ENCODE assay signal across 16 mouse cellular contexts in the genomic region with DNA sequence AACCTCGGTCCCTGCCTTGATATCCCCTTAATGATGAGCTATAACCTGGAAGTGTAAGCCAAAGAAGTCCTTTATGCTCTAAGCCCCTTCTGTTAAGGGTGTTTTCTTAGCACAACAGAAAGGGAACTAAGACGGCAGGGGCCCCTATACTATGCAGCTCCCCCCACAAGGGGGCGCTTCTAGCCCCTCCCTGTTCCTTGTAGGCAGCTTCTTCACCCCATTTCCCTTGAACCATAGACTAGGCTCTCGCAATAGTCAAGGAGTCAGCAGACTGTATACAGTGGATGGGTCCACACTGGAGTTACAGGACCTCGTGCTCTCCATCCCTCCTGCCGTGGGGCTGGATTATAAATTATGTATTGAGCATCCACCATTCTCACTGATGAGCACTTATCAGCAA.
DNase-seq lines count a peak whose midpoint lies in the region; ATAC-seq and TF ChIP-seq lines count a peak whose summit lies in the region.
"Had no signal": no experiment of that assay in that cellular context is flagged by ENCODE, and none has a peak within 500 bp of the region (broad histone marks: within the 10 kb centered on the region; RNA-seq: fewer than 3 reads in every experiment).

No protein-coding gene starts in this region.

- no peak overlapping the region for H3K9ac ChIP-seq in heart, embryonic 12.5 days
- no peak overlapping the region for H3K9ac ChIP-seq in lung, embryonic 14.5 days
- H3K9ac ChIP-seq: embryonic facial prominence, embryonic 13.5 days; limb, embryonic 12.5 days had no signal

- H3K36me3 ChIP-seq in heart, embryonic 12.5 days, result no peaks in the 10 kb centered on the region
- H3K36me3 ChIP-seq in lung, embryonic 14.5 days (ENCODE audit: insufficient read depth), result no peaks in the 10 kb centered on the region
- no peaks in the 10 kb centered on the region for H3K36me3 ChIP-seq in E14TG2a.4 (ENCODE audit: insufficient read depth, low read length)

- no peaks in the 10 kb centered on the region for H3K4me1 ChIP-seq in heart, embryonic 12.5 days (replicated peaks)
- no peaks in the 10 kb centered on the region for H3K4me1 ChIP-seq in lung, embryonic 14.5 days (ENCODE audit: insufficient read depth)
- H3K4me1 ChIP-seq in E14TG2a.4 (replicated peaks; ENCODE audit: low read depth, low read length), result no peaks in the 10 kb centered on the region
- H3K4me1 ChIP-seq: embryonic facial prominence, embryonic 13.5 days; forebrain, embryonic 10.5 days; limb, embryonic 12.5 days had no signal

- WGBS in heart, embryonic 12.5 days, result 70% methylated on average over 6 of the region's 6 CpGs
- WGBS in lung, embryonic 14.5 days, result 65% methylated on average over 6 of the region's 6 CpGs

- no peaks in the 10 kb centered on the region for H3K9me3 ChIP-seq in heart, embryonic 12.5 days (replicated peaks)
- no peaks in the 10 kb centered on the region for H3K9me3 ChIP-seq in lung, embryonic 14.5 days (ENCODE audit: low read depth, low read length)
- peaks cover 32% of the 10 kb centered on the region for H3K9me3 ChIP-seq in E14TG2a.4 (ENCODE audit: low read length)
- H3K9me3 ChIP-seq: forebrain, embryonic 10.5 days had no signal

- TF ChIP-seq CTCF in lung, embryonic 14.5 days (IDR thresholded peaks at IDR 0.05; ENCODE audit: low read depth), result peak; percentile 13; the same call in 1 of the 2 replicates
- TF ChIP-seq CTCF in E14TG2a.4 (conservative IDR thresholded peaks at IDR 0.05; ENCODE audit: low read length), result 0 out of 2 replicates have a peak, but pooled peaks have one; percentile 10

- DNase-seq in heart, adult 9 months (ENCODE audit: low spot score in 2 of 2), result no peak
- no peak for DNase-seq in lung, embryonic 14.5 days
- DNase-seq in lung, postnatal 14 days, result no peak
- DNase-seq in urinary bladder, postnatal 4 days (ENCODE audit: low spot score in 2 of 2), result no peak
- DNase-seq: heart, adult 11 months; heart, postnatal 36 days; kidney, postnatal 36 days; lung, postnatal 36 days; midbrain, embryonic 14.5 days had no signal

- no peaks in the 10 kb centered on the region for H3K27me3 ChIP-seq in heart, embryonic 12.5 days (replicated peaks)
- H3K27me3 ChIP-seq in lung, embryonic 14.5 days (ENCODE audit: insufficient read depth, low read length), result no peaks in the 10 kb centered on the region
- no peaks in the 10 kb centered on the region for H3K27me3 ChIP-seq in E14TG2a.4 (ENCODE audit: insufficient read depth, low read length)
- H3K27me3 ChIP-seq: embryonic facial prominence, embryonic 13.5 days; limb, embryonic 12.5 days had no signal

- H3K4me3 ChIP-seq in heart, embryonic 12.5 days, result no peak overlapping the region
- H3K4me3 ChIP-seq in lung, embryonic 14.5 days (ENCODE audit: low read depth, low read length), result no peak overlapping the region
- H3K4me3 ChIP-seq in E14TG2a.4 (replicated peaks; ENCODE audit: low read length), result no peak overlapping the region
- H3K4me3 ChIP-seq: embryonic facial prominence, embryonic 13.5 days; forebrain, embryonic 10.5 days; limb, embryonic 12.5 days had no signal

- no peak overlapping the region for H3K27ac ChIP-seq in heart, embryonic 12.5 days (ENCODE audit: poor library complexity, severe bottlenecking)
- no peak overlapping the region for H3K27ac ChIP-seq in lung, embryonic 14.5 days (ENCODE audit: low read depth)
- H3K27ac ChIP-seq: embryonic facial prominence, embryonic 13.5 days; forebrain, embryonic 10.5 days; limb, embryonic 12.5 days had no signal

- peak; percentile 57; the same call in 1 of the 2 replicates for ATAC-seq in heart, embryonic 12.5 days (ENCODE audit: insufficient number of reproducible peaks, low FRiP score)
- ATAC-seq in lung, embryonic 14.5 days (ENCODE audit: insufficient read depth), result no peak
- peak; percentile 81 for ATAC-seq in granulocyte monocyte progenitor cell, adult 5-6 weeks (replicated peaks; ENCODE audit: poor library complexity, severe bottlenecking)
- no peak for ATAC-seq in monocyte, adult 5-6 weeks (replicated peaks; ENCODE audit: insufficient number of reproducible peaks, low FRiP score, low TSS enrichment, poor library complexity, severe bottlenecking)

- H3K4me2 ChIP-seq in heart, embryonic 12.5 days, result no peak overlapping the region
- no peak overlapping the region for H3K4me2 ChIP-seq in lung, embryonic 14.5 days
- H3K4me2 ChIP-seq: embryonic facial prominence, embryonic 13.5 days; limb, embryonic 12.5 days had no signal

Comparison
In these comparisons a context has a peak if more than half of its experiments do, and no peak if none do; other contexts are left out.
1. ATAC-seq: peak in heart, embryonic 12.5 days (single experiment) and granulocyte monocyte progenitor cell, adult 5-6 weeks (single experiment); none in lung, embryonic 14.5 days (single experiment) and monocyte, adult 5-6 weeks (single experiment).